Mouse (Mus musculus) gastrocnemius, postnatal 36 days (tissue): ENCODE data around the gene 2310030G06Rik. TPM values are rescaled to one million over a fixed set of nuclear protein-coding genes. Genes with fewer than 3 reads are reported as not detected.

Experiments used
- DNase-seq, 2 experiments: peaks; one replicate each; pipeline ENCODE4 v3.0.0; 2022
- intact Hi-C: fragments of 180-260 bp; cut with DNase I; formaldehyde crosslinking; loops from one replicate; pipeline ENCODE4 v1.15.1; 2025
- long read RNA-seq, 2 experiments: library from polyadenylated mRNA; stranded (forward); transcript quantifications; one replicate each; pipeline ENCODE4 v2.0.0; 2021
- total RNA-seq, 2 experiments: library from RNA; stranded (reverse); gene quantifications; 2 replicates each; pipeline ENCODE4 v1.2.3; 2021

2310030G06Rik gene
- 1 to 10 TPM; 1.8 to 4.2 TPM for total RNA-seq
- long read RNA-seq, experiment 1, partial matches to known transcripts: 0 of 1 reads
- long read RNA-seq, experiment 1, other reads (novel, unspliced or antisense): 0 of 1 reads
- long read RNA-seq, experiment 2, transcript 2310030G06Rik-201 (4 exons, 1,257 nt): major isoform, 6 of 6 reads
- long read RNA-seq, experiment 2, partial matches to known transcripts: 0 of 6 reads
- long read RNA-seq, experiment 2, other reads (novel, unspliced or antisense): 0 of 6 reads

DNA sequence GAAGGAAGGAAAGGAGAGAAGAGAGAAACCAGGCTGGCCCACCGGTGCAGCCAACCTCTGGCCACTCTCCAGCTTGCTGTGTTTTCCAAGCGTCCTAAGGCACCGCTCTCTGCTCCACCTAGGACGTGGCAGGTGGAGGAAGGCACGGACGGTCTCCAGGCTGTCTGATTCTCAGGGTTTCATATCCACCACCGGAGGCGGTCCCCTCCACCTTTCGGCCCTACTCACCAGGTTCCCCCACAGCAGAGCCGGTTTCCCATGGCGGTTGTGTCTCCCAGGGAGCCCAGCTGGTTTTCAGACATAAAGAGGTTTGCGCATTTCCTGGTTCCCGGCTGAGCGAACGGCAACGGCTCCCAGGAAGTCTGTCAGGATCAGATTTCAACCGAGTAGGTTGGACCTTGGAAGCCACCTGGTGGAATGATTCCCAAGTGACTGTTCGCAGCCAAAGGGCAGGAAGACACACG is at the start of gene 2310030G06Rik:
Gene 2310030G06Rik (minus strand): TSS at position 323 of the 464 bp plus-strand sequence.
- no peak for DNase-seq
- intact Hi-C loops: no loop called here

DNA sequence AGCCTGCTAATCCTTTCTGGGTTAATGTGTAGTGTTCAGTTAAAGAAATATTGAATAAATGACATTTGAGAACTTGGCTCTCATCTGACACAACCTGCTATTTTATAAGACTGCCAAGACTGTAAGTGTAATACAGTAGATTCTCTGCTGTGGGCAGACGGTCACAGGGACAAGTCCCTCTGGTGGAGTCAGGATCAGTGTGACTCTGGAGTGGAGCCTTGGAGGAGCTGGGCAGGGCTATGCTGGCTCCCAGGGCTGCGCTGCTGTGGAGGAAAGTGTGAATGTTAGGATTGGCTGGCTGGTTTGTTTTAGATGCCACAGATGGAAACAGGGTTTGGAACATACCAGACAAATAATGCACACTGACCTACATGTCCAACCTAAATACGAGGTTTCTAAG is 48.9 kb upstream of the 2310030G06Rik start:
- intact Hi-C loops: no loop called here

DNA sequence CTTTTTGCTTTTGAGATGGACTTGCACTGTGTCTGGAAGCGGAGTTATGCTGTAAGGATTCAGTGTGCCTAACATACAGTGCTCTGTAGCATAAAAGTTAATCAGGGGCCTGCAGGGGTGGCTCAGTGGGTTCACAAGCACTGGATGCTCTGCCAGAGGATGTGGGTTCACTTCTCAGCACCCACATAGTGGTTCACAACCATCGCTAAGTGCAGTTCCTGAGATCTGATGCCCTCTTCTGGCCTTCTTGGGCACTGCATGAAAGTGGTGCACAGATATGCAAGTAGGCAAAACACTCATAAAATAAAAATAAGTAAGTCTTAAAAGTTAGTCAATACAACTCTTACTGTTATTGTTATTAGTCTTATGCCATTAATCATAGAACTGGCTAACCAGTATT is 35.8 kb upstream of the 2310030G06Rik start:
- no peak for DNase-seq
- intact Hi-C loops: no loop called here

More for the DNA sequence above, 48.9 kb upstream of the 2310030G06Rik start:
- DNase-seq: no peak

DNA sequence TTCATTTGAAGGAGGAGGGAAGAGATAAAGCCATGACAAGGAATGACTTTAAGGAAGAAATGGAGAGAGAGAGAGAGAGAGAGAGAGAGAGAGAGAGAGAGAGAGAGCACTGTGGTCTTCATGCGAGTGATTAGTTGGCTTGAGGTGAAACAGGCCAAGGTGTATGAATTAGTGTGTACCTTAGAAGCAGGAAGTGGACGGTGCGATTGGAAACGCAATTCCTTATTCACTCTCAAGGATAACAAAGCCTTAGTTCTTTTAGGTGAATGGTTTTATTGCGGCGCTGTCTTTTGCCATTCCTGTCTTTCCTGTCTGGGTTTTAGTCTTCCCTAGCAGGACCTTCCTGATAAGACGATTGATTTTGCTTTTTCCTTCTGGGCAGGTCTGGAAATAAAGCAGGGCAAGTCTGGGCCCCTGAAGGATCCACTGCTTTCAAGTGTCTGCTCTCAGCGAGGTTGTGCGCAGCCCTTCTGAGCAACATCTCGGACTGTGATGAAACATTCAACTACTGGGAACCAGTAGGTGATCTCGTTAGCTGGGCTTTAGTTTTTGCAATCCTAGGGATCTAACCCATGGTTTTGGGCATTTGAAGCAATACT is 29.9 kb upstream of the 2310030G06Rik start:
- intact Hi-C loops: no loop called here
- DNase-seq: no peak

DNA sequence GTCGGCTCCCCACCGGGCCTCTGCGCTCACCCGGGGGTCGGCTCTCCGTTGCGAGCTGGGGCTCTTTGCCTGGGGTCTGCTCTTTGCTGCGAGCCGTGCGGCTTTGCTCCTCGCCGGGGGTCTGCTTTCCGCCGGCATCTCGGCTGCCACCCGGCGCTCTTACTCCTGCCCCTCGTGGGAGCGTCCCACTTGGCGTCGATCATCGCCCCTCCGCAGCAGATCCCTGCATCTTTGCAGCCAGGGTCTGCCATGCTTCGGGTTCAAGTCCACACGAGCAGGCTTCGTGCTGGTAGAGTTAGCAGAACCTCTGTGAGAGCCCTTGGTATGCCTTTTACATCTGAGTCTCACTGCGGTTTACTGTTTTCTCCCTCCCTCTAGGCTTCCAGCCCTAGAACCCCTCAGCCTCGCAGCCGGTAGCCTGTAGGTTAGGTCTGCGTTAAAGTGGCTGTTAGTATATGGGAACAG is 29.4 kb upstream of the 2310030G06Rik start:
- intact Hi-C loops: no loop called here
- DNase-seq: no peak

DNA sequence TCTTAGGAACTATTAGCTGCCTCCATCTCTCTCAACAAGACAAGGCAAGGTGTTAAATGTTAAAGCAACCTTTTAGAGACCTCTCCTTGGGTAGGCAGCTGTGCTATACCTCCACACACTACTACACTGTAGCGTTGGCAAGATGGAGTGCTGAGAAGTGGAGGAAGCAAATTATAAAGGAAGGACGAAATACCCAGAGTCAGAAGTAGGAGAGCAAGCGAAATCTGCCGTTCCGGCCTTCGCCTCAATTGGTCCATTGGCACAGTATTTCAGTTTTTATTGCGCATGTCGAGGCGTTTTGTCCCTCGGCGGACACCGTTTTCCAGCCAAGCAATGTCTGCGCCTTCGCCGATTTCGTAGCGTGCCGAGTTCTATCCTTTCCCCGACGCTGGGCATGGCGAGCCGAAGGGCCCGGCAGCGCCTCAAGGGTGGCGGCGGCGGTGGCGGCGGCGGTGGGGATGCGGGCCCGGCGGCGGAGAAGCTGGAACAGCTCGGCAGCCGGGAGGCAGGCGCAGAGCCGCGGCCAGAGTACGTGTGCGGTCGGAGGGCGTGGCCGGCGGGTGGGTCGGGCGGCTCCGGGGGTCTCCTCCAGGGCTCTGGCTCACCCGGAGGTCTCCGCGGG is 28.8 kb upstream of the 2310030G06Rik start, which contains the start of the genes Alg9 and 1110032A03Rik:
Gene Alg9 (plus strand): TSS at position 29 of the 622 bp plus-strand sequence.
Gene 1110032A03Rik (minus strand): TSS at position 530 of the 622 bp plus-strand sequence.
- intact Hi-C loops: no loop called here
- peak; percentile 85 to 90 for DNase-seq

GRCm38 (mm10) chr9:50774026-50774462 is 27.7 kb upstream of the 2310030G06Rik start:
- DNase-seq: no peak
- intact Hi-C loops: no loop called here

DNA sequence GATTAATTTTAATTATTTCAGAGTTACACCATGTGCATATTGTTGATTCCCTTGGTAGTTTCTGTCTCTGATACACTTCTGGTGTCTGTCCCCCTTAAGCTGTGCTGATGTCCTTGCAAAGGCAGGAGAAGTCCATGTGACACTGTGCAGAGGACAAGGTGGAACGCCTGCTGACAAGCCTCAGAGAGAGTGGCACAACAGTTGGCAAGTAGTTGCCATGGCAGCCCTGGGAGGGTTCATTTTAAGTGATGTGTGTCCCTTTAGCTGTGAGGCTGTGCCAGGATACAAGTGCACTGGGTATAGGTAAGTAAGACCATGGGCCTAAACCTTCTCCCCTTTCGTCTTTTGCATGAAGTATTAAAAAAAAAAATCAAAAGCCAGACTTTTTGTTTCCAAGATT is 23.7 kb upstream of the 2310030G06Rik start:
- intact Hi-C loops: no loop called here
- DNase-seq: no peak

- peak; percentile 95 for DNase-seq
- intact Hi-C loops: loop anchor here (5.0 kb wide), 1 partner anchor 61 kb away; no protein-coding TSS in a partner anchor
These were observed 22.0 kb upstream of the 2310030G06Rik start, which contains the start of gene Fdxacb1 for GRCm38 (mm10) chr9:50768107-50769002. Gene Fdxacb1 (plus strand): TSS chr9:50768236.

DNA sequence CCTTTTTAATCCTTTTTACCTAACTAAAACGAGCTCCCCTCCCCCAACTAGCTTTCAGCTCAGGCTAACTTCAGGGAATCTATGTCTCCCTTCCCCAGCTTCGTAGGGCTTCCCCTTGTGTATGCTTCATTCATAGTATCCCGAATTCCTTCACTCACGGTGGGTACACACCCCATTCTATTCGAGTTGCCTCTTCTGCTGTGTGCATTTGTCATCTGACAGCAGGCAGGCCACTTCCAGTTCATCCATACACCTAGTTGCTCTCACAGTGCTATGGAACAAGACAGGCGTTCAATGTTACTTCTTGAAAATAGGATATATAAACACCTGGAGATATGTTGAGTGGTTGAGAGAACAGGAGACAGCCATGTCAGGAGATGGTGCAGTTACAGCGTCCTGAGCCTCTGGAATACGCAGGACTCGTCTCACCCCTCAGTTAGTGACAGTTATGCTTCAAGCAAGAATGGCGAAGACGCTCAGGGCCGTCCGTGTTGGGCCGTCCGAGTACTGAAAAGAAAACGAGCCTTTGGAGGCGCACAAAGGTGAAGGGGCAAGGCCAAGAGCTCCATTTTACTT is 21.3 kb upstream of the 2310030G06Rik start:
- intact Hi-C loops: loop anchor here (5.0 kb wide), 1 partner anchor 60 kb away; no protein-coding TSS in a partner anchor
- DNase-seq: no peak

- intact Hi-C loops: no loop called here
These were observed 17.0 kb upstream of the 2310030G06Rik start for GRCm38 (mm10) chr9:50763331-50763730.

GRCm38 (mm10) chr9:50761520-50762243 is 15.3 kb upstream of the 2310030G06Rik start:
- no peak for DNase-seq
- intact Hi-C loops: no loop called here

More at GRCm38 (mm10) chr9:50763331-50763730, 17.0 kb upstream of the 2310030G06Rik start:
- DNase-seq: no peak

GRCm38 (mm10) chr9:50756711-50757110 is 10.4 kb upstream of the 2310030G06Rik start:
- no peak for DNase-seq
- intact Hi-C loops: no loop called here

DNA sequence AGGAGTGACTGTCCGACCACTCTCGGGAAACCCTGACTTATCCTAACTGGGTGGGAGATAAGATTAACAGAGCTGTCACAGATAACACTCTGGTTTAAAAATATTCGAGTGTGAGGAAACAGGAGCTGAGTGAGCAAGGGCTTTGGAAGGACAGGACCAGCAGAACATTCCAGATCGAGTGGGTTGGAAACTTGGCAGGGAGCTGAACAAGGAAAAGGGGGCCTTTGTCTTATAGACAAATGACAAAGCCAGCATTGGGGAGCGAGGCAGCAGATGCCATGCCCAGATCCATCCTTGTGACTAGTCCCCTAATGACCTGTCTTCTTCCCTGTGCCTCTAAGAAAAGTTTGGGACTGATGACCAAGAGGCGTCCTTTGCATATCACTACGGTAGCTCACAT is 7.6 kb upstream of the 2310030G06Rik start:
- intact Hi-C loops: no loop called here
- DNase-seq: no peak

DNA sequence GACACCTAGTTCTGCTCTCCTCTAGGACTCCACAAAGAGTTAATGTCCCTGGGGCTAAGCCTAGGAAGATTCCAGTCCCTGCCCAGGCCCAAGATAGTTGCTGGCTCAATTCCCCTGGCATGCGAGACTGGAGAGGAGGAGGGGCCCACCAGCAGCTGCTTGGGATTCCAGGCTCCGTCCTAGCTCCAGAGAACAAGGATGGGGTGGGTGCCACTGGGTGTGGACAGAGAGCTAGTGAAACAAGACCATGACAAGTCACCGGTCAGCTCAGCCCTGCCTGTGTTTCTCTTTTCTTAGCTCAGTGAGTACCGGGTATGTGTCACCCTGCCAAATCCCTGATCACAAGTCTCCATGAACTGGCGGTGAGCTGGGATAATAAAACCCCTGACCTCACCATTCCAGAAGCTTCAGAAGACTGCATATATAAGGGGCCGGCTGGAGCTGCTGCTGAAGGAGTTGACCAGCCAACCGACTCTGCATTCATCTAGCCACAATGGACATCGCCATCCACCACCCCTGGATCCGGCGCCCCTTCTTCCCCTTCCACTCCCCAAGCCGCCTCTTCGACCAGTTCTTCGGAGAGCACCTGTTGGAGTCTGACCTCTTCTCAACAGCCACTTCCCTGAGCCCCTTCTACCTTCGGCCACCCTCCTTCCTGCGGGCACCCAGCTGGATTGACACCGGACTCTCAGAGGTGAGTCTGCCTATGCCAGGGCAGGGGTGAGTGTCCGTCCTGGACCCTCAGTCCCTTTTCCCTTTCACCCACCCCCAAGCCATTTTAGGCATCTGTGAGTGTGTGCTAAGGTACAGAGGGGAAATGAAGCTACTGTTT is 6.7 kb upstream of the 2310030G06Rik start:
- intact Hi-C loops: no loop called here
- peak; percentile 81 to 92 for DNase-seq

- intact Hi-C loops: no loop called here
- DNase-seq: peak; percentile 51 to 63
These were observed 5.8 kb upstream of the 2310030G06Rik start, which contains the start of gene Hspb2 for GRCm38 (mm10) chr9:50752054-50752602. Gene Hspb2 (minus strand): TSS chr9:50752354.

DNA sequence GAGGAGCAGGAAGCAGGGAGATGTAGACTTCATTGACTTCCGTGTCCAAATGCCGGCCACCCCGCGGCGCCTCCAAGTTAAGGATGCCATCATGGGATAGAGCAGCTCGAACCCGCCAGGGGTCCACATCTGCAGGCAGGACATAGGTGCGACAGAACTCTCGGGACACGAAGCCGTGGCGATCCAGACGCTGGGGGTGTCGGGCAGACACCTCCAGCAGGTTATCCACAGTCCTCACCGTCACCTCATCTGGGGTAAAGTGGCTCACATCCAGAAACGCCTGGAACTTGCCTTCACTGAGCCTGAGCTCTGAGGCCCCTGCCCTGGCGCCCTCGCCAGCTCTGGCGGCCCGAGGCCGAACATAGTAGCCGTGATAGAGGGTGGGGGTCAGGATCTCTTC is 5.0 kb upstream of the 2310030G06Rik start, which contains the start of gene Cryab:
Gene Cryab (plus strand): TSS at position 3 of the 400 bp plus-strand sequence.
- DNase-seq: peak in 1 of 2 experiments; percentile 39
- intact Hi-C loops: no loop called here

GRCm38 (mm10) chr9:50750706-50751105 is 4.4 kb upstream of the 2310030G06Rik start:
- intact Hi-C loops: no loop called here
- no peak for DNase-seq
